Mouse (Mus musculus) embryonic fibroblast, embryonic 13.5 days (primary cell): Measurements from ENCODE around the gene Jpt1.

Experiments used
- CTCF ChIP-seq: IDR thresholded peaks from 2 replicates; pipeline ENCODE4 v1.5.1; 2011; ENCODE audit warnings: mild to moderate bottlenecking, control low read depth, low read length, moderate library complexity, borderline replicate concordance; ENCODE audit not compliant: insufficient read depth
- POLR2A ChIP-seq: IDR thresholded peaks from 2 replicates; pipeline ENCODE4 v1.6.1; 2011; ENCODE audit warnings: low read depth, mild to moderate bottlenecking, control low read depth, low read length, moderate library complexity

GRCm38 (mm10) chr11:115508061-115508460 is 6.1 kb downstream of the Jpt1 start:
- TF ChIP-seq POLR2A (no peak), CTCF (no peak)
